Mouse (Mus musculus) T-helper 2 cell (primary cell): ENCODE results near the gene Kif13a.

Experiments
- in situ Hi-C: fragments of 300-600 bp; cut with MboI, MseI; formaldehyde crosslinking; loops from one replicate; pipeline ENCODE4 v1.15.1; 2025; ENCODE audit warnings: high pct_unique_total_duplicates

Gene Kif13a

DNA sequence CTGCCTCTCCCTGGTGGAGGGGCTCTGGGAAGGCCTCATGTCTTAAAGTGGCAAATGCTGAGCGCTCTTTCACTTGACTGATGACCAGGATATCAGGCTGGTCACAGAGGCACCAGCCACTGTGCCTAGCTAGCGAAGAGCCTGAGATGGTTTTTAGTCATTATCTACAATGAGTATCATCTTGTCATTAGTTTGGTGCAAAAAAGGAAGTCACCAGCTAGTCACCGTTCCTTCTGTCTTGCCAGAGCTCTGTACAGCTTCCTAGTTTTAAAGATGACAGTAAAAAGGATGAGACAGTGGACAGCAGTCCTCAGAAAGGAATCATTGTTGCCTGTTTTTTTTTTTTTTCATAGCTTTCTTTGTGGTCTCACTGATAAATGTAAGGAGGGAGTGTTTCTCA is 90.4 kb downstream of the Kif13a start:
- in situ Hi-C loops, result loop anchor here (25.0 kb wide), 1 partner anchor 173 kb away; the partner anchor contains the start of gene Nhlrc1

DNA sequence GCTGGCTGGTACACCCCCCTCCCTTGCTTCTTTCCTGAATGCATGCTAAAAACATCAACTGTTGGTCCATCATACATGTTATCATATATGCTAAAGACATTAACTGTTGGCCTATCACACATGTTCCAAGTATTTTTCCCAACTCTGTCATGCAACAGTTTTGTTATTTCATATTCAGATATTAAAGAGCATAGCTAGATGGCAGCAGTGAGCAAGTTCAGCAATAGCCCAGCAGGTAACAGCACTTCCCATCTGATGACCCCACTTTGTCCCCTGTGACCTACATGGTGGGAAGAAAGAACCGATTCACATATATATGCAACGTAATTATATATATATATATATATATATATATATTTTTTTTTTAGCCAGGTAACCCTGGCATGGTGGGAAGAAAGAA is 91.1 kb downstream of the Kif13a start:
- in situ Hi-C loops, result loop anchor here (25.0 kb wide), 1 partner anchor 174 kb away; the partner anchor contains the start of gene Nhlrc1

DNA sequence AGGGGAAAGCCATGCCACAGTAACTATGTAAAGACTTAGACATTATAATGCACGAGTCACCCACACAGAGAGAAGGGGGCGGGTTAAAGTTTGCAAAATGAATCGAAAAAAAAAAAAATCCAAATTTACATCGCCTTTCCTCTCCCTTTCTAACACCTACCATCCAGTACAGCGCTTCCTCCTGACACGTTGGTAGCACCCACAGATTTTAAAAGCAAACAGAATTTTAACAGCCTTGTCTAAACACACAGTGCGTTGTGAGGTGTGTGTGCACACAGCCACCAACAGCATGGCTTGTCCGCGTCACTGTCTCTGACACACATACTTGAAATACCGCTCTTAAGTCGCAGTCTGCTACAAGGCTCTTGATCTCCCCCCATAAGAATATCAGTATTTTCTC is 94.3 kb downstream of the Kif13a start:
- in situ Hi-C loops, result loop anchor here (25.0 kb wide), 1 partner anchor 177 kb away; the partner anchor contains the start of gene Nhlrc1

DNA sequence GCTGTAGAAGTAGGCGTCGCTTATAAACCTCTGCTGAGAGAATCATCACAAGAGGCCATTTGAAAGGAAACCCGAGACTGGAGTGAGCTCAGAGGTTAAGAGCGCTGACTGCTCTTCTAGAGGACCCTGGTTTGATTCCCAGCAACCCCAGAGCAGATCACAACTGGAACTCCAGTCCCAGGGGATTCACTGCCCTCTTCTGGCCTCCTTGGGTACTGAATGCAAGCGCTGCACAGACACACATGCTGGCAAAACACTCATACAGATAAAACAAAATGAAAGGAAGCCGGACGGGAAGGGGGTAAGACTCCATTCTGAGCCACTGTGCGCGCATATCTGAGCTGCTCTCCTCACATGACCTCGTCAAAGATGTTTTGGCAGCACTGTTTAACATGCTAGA is 94.9 kb downstream of the Kif13a start:
- in situ Hi-C loops, result loop anchor here (25.0 kb wide), 1 partner anchor 177 kb away; the partner anchor contains the start of gene Nhlrc1

DNA sequence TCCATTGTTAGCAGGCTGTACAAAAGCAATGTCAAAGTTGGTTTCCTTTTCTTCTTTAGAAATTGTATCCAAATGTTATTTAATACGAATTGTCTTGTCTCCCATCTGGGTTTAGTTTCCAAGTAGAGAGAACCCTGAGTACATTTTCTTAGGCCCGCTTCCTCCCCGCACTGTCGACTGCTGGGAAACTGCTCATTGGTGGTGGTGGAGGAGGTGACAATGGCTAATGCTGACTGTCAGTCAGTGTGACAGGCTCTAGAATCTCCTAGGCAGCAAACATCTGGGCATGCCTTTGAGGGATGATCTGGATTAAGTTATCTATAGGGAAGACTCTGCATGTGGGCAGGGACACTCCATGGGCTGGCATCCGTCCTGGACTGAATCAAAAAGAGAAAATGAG is 96.1 kb downstream of the Kif13a start:
- in situ Hi-C loops, result loop anchor here (25.0 kb wide), 1 partner anchor 179 kb away; the partner anchor contains the start of gene Nhlrc1

DNA sequence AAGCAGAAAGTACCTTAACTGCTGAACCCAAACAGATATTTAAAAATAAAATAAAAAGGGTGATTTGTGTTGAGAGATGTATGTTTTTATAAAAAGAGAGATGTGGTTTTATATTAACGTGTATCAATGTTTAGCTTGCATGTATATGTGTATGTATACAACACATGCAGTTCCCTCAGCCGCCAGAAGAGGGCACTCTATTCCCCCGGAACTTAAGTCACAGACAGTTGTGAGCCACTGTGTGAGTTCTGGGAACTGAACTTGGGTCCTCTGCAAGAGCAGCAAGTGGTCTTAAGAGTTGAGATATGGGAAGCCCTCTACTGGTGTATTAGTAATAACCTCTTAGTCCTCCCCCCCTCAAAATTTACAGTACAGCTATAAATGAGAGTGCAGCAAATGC is 96.7 kb downstream of the Kif13a start:
- in situ Hi-C loops, result loop anchor here (25.0 kb wide), 1 partner anchor 179 kb away; the partner anchor contains the start of gene Nhlrc1

DNA sequence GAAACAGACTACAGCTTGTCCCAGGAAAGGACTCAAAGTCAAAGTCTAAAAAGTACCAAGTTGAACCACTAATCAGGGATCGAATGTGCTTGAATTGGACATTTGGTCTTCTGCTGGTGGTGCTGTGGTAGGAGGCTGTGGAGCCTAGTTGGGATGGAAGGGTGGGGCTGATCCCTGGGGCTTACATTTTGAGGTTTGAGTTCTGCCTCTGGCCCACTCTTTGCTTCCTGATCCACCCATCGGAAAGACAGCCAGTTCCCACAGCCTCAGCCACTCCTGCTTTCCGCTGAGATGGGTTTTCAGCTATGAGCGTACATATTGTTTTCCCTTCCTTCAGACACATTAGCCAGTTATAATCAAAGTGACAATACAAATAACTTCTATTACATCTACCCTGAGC is 106.4 kb downstream of the Kif13a start:
- in situ Hi-C loops, result no loop called here

DNA sequence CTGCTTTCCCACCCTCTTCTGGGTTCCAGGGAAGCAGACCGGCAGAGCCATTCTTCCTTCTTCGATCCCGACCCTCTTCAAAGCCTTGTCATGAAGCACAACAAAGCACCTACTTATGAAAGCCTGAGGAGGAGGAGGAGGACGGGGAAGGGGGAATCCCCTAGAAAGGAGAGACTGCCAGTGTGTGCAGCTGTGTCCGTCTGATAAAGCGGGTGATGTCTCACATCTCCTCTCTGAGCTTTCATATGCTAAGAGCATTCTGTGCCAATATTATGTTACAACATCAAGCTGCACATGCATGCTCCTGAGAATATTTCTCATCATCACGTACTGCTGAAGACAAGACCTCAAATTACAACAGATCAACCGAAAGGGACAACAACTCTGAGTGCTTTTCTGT is 107.5 kb downstream of the Kif13a start:
- in situ Hi-C loops, result no loop called here

DNA sequence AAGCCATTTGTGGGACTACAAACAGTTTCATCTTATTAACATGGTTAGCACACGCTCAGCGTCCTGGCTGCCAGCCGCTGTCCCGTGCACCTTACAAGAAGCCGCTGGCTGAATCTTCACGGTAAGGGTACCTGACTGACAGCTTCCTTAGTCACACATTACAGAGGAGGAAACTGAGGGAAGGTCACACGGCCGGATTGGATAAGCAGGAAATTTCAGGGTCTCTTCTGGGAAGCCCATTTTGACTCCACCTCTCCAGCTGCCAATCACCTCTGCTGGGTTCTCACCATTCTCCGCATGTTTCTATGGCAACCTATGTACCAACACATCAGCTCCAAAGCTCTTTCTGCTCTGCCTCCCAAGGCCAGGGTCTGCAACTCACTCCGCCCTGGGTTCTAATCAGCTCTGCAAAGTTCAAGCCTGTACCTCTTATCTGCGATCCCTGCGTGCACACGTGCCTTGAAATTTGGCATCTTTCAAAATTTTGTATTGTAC is 109.9 kb downstream of the Kif13a start:
- in situ Hi-C loops, result no loop called here

DNA sequence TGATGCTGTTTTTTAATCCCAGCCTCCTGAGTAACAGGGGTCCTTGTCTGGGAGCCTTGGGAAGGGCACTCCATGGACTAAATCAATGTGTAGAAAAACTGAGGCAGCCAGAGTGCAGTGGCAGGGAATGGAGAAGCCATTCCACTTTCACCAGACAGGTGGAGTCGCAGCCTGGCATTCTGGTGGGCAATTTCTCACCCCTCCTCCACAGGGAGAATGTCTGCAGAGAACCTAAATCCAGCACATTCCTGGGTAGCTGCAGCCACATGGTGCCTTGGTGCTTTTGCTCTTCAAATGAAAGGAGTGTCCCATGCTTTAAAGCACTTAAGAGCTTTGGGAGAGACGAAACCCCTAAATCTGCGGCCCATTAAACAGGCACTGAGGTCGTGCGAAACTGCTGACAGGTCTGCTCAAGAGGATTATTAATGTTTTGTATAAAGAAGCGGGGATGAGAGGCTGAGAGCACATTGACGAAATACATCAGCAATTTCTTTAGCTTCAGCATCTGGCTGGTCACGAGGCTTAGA is 110.4 kb downstream of the Kif13a start:
- in situ Hi-C loops, result no loop called here

DNA sequence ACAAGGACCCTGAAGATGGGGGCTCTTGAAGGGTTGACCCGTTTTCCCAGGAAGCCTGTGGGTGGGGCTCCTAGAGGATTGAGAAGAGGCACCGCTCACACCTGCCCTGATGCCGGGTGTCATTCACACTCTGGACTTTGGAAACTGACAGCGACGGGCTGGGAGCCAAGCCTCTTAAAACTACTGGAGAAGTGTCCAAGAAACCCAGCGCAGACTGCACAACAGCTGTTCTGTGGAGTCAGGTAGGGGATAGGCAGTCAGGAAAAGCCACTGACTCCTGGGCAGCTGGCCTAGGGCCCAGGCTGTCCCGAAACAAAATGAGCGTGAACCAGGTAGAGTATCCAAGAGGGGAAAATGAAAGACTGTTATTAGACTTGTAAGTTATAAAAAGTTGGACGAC is 111.3 kb downstream of the Kif13a start:
- in situ Hi-C loops, result no loop called here

DNA sequence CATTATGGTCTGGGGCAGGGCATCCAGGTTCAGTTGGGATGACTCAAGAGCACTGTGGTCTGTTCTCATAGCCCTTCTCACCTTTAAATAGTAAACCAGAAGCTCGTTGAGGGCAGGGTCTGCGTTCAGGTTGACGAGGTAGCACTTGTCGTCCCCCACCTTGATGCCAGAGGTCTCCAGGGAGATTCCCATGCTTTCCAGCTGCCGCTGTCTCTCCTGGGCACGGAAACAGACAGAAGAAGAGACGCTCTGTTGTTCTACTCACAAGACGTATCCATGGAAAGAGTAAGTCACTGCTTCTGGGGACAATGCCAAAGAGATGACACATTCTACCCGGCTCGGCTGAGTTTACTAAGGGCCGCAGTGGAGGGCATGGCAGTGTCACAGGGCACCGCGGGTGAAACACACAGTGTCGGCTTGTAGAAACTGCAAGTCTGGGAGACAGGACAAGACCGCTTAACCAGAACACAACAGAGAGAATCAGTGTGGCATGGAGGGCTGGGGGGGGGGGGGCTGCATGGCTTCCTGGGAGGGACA is 117.0 kb downstream of the Kif13a start:
- in situ Hi-C loops, result no loop called here

DNA sequence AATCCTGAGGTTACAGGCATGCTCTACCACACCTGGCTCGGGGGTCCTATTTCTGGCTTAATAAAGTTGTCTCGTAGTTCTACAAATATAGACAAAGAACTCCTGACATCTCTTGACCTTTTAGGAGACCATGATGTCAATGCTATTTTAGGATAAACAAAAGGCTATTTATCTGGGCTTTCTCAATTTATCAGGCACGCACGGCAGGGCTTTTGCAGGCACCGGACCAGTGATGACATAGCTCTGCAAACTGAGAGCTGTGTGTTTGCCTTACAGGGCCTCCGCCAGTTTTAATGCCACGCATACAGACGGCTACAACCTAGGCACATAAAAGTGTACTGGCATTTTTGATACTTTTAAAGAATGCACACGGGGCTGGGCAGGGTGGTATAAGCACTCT is 118.0 kb downstream of the Kif13a start:
- in situ Hi-C loops, result no loop called here

DNA sequence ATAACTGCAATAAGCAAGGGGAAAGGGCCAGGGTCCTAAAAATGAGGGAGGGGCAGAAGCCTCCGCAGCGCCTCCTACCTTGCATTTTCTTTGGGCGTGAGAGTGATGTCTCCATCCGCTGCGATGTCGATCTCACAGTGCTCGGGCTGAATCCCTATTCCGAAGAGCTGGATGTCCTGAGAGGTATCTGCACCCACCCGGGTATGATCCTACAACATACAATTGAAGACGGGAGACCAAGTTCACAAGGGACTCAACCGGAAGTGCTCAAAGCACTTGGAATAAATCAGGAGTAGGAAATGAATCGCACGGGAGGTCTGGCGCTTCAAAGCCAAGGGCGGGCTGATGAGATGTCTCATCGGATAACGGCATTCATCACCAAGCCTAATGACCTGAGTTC is 119.1 kb downstream of the Kif13a start:
- in situ Hi-C loops, result no loop called here

DNA sequence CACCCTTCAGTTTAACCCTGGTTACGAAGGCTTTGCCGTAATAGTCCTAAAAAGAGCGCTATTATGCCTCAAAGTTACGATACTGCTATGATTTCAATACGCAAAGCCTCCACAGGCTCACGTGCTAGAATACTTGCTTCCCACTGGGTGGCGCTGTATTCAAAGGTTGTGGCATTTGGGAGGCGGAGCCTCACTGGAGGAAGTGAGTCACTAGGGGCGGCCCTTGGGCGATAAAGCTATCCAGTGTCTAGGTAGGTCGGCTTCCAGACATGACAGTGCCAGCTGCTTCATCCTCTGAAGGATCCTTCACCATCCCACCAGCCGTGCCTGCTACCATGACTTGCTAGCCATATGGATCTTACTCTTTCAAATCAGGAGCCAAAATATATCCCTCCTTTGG is 119.6 kb downstream of the Kif13a start:
- in situ Hi-C loops, result no loop called here

DNA sequence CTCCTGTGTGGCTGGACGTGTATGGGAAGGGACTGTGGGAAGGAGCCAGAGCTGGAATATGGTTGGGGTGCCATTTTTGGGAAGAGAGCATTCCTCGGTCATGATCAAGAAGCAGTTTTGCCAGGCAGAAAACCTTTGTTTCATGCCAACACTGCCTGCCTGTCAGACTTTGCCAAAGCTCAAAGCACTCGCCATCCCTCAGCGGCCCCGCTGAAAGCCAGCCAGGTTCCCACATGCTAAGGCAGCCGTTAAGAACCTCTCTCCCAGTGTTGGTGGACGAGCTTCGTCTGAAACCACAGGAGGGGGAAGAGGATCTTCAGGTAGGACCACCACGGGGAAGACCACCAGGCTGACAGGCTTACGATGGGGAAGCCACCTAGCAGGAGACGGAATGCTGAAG is 121.8 kb downstream of the Kif13a start:
- in situ Hi-C loops, result loop anchor here (10.0 kb wide), 1 partner anchor 493 kb away; no protein-coding TSS in a partner anchor

DNA sequence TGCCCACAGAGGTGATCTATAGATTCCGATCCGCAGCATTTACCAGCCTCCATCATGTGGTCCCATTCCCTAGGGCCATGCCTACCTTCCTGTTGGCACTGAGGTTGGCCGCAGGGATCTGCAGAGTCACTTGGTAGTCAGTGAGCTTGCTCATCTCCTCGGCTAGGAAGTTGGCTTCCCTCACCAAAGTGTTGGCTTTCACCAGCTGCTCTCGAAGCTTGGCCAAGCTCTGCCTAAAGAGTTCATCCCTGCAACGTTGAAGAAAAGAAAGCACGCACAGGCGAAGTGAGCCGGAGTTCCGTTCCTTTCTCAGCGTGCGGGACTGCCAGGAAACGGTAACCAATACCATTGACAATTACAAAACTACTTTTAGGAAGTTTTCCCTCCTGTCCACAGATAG is 128.5 kb downstream of the Kif13a start:
- in situ Hi-C loops, result loop anchor here (10.0 kb wide), 1 partner anchor 486 kb away; no protein-coding TSS in a partner anchor

DNA sequence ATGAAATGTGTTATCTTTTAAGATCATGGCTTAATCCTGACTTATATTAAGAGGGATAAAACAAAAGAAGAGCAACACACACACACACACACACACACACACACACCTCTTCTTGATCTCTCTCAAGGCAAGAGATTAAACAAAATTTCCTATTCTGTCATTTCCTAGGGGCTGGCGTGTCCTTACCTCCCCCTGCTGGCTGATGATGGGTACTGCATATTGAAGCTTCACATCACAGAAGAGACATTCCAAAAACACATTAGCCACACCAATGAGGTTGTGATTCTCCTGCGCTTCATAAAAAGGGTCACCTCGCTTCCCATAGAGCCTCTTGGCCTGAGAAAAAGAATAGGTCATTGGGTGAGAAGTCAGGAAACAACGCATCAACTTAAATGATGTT is 131.5 kb downstream of the Kif13a start:
- in situ Hi-C loops, result no loop called here

DNA sequence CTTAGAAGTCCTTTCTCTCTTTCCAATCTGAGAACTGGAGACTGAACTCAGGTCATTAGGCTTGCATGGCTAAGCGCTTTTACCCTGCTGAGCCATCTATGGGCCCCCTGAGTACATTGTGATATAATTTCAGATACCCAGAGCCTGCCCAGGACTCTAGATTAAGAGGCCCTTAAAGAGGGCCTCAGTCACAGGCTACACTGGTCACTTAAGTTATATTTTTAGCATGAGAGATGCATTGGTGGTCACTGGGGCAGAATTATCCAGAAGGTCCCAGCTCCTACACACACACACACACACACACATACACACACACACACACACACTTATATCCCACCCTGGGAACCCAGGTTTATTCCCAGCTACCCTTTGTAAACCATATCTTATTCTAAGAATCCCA is 133.3 kb downstream of the Kif13a start:
- in situ Hi-C loops, result no loop called here

DNA sequence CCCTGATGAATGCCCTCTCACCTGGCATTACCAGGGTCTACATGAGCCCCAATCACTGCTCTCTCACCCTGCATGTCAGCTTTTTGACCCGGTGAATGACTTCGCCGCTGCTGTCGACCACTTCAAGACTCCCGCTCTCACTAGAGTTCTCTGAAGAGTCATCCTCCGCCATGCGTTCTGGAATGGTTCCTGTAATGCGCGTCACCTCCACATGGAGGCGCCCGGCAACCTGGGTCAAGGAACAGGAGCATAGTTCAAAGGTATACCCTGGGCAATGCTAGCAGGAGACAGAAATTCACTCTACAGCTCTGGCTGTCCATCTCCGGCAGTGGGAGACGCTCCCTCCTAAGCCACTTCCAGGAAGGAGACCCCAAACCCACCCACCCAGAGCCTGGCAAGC is 135.8 kb downstream of the Kif13a start:
- in situ Hi-C loops, result no loop called here

DNA sequence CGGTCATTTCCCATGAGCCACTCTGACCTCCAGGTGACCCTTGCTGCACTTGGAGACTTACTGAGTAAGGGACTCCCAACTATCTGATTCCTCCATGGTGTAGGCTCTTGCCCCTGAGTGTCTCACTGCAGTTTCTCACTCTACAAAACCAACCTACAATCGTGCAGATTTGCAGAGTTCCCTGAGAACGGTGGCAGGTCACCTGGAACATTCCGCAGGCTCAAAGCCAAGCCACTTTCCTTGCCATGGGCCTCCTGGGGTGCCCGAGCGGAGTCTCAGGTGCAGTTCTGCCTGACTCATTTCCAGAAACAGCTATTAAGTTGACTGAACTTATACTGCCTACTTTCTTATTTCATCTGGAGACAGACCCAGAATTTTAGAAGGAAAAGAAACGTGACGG is 141.2 kb downstream of the Kif13a start:
- in situ Hi-C loops, result no loop called here

DNA sequence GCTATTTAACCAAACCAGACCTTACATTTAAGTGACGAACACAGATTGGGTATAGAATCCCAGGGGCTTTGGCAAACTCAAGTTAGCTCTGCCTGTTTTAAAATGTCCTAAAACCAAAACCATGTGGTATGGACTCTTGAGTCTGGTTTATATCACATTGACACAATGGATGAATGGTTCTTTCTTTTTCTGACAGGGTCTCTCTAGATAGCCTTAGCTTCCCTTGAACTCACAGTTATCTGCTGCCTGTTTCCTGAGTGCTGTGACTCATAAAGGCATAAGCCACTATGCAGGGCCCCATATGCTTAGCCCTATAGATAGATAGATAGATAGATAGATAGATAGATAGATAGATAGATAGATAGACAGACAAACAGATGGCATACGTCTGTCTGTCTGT is 142.8 kb downstream of the Kif13a start:
- in situ Hi-C loops, result no loop called here

DNA sequence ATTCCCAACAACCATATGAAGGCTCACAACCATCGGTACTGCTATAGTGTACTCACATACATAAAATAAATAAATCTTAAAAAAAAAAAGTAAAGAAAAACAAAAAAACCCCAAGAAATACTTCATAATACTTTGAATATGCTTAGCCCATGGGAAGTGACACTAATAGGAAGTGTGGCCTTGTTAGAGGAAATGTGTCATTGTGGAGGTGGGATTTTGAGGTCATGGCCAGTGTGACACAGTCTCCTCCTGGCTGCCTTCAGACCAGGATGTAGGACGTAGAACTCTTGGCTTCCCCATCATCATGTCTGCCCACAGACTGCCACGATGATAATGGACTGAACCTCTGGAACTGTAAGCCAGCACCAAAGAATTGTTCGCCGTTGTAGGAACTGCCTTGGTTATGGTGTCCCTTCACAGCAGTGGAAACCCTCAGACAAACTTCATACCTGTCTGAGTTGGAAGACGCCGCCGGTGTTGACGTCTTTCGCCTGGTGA is 143.6 kb downstream of the Kif13a start:
- in situ Hi-C loops, result no loop called here
